Mouse (Mus musculus) B cell, adult 2 months (primary cell): Measurements from ENCODE around the gene Kif2c.
A peak's percentile ranks its signal among the peaks of the same experiment; 100 is the strongest.
"Not testable (repeated sequence)": the region's sequence is repeated elsewhere in the genome, so short reads cannot be mapped to it uniquely, and the experiment has no call there.

Experiments
- DNase-seq, 2 experiments: peaks; one replicate each; pipeline ENCODE4 v3.0.0; 2022

Gene Kif2c

GRCm38 (mm10) chr4:117188969-117189368, 6.5 kb upstream of the Kif2c start:
- DNase-seq, result no peak

GRCm38 (mm10) chr4:117182759-117183096, 289 bp upstream of the Kif2c start:
- DNase-seq, result not testable (repeated sequence)

- no peak for DNase-seq
Measured at GRCm38 (mm10) chr4:117169936-117170335, 12.5 kb downstream of the Kif2c start.

GRCm38 (mm10) chr4:117161183-117161582, 21.3 kb downstream of the Kif2c start:
- no peak for DNase-seq

- no peak for DNase-seq
Measured at GRCm38 (mm10) chr4:117159666-117160065, 22.8 kb downstream of the Kif2c start.

- DNase-seq, result no peak
Measured at GRCm38 (mm10) chr4:117156372-117156771, 26.1 kb downstream of the Kif2c start.

GRCm38 (mm10) chr4:117155792-117156355, 26.6 kb downstream of the Kif2c start, which contains the start of gene Rps8:
Gene Rps8 (minus strand): TSS chr4:117156243.
- DNase-seq, result peak; percentile 84 to 87

GRCm38 (mm10) chr4:117155020-117155791, 27.2 kb downstream of the Kif2c start:
- no peak for DNase-seq

GRCm38 (mm10) chr4:117152714-117153113, 29.7 kb downstream of the Kif2c start:
- DNase-seq, result no peak

- DNase-seq, result no peak
Measured at GRCm38 (mm10) chr4:117151416-117151815, 31.0 kb downstream of the Kif2c start.

- DNase-seq, result no peak
Measured at GRCm38 (mm10) chr4:117150212-117150733, 32.2 kb downstream of the Kif2c start.

- DNase-seq, result no peak
Measured at GRCm38 (mm10) chr4:117149291-117150211, 32.9 kb downstream of the Kif2c start.

GRCm38 (mm10) chr4:117148815-117149214, 33.6 kb downstream of the Kif2c start:
- DNase-seq, result no peak

- DNase-seq, result no peak
Measured at GRCm38 (mm10) chr4:117148047-117148713, 34.3 kb downstream of the Kif2c start.

- DNase-seq, result peak; percentile 98
Measured at GRCm38 (mm10) chr4:117146176-117146575, 36.3 kb downstream of the Kif2c start.

- DNase-seq, result no peak
Measured at GRCm38 (mm10) chr4:117145248-117145647, 37.2 kb downstream of the Kif2c start.

GRCm38 (mm10) chr4:117143023-117143422, 39.4 kb downstream of the Kif2c start:
- DNase-seq, result no peak

- DNase-seq, result no peak
Measured at GRCm38 (mm10) chr4:117140613-117141012, 41.8 kb downstream of the Kif2c start.

GRCm38 (mm10) chr4:117139217-117139612, 43.2 kb downstream of the Kif2c start:
- DNase-seq, result peak; percentile 64 to 72

- no peak for DNase-seq
Measured at GRCm38 (mm10) chr4:117138295-117139216, 43.9 kb downstream of the Kif2c start.

GRCm38 (mm10) chr4:117136034-117136433, 46.4 kb downstream of the Kif2c start:
- no peak for DNase-seq
